ENCODE assay signal across 14 mouse cellular contexts in the genomic region with DNA sequence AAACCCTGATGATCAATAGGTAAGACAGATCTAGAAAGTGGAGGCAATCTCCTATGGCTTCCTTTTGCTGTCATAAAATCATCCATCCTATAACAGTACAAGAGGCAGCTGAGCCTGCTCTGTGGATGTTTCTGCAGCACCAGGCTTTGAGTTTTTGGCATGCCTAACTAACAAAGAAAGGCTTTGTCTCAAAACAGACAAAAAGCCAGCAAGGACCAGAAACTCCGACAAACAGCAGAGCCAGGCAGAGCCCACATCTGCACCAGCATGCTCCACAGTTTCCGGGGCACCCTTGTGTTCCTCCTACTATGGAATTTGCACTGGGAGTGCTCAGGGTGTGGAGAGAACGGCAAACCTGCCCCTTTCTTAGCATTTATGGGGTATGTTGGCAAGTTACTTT. TPM values are rescaled to one million over a fixed set of nuclear protein-coding genes. Genes with fewer than 3 reads are reported as not detected.
DNase-seq lines count a peak whose midpoint lies in the region; ATAC-seq lines count a peak whose summit lies in the region.
"Had no signal": no experiment of that assay in that cellular context is flagged by ENCODE, and none has a peak within 500 bp of the region (broad histone marks: within the 10 kb centered on the region; RNA-seq: fewer than 3 reads in every experiment).

No protein-coding gene starts in this region.

- no peak for DNase-seq in limb, embryonic 10.5 days (ENCODE audit: low spot score)
- peak; percentile 14 for DNase-seq in embryonic facial prominence, embryonic 10.5 days (ENCODE audit: low spot score)
- no peak for DNase-seq in urinary bladder, adult 18-20 months (ENCODE audit: low spot score in 2 of 2)
- DNase-seq in spleen, postnatal 10 days (ENCODE audit: low spot score in 2 of 2), result no peak
- DNase-seq: cerebellum, adult 8-10 months; kidney, postnatal 25 days; thymus, postnatal 25 days had no signal

- WGBS in limb, embryonic 12.5 days, result 44% methylated on average over 3 of the region's 3 CpGs
- WGBS in limb, embryonic 10.5 days, result 61% methylated on average over 3 of the region's 3 CpGs
- WGBS in embryonic facial prominence, embryonic 10.5 days, result 15% methylated on average over 3 of the region's 3 CpGs
- 12% methylated on average over 3 of the region's 3 CpGs for WGBS in hindbrain, embryonic 16.5 days
- 11% methylated on average over 3 of the region's 3 CpGs for WGBS in neural tube, embryonic 15.5 days
- WGBS in heart, embryonic 11.5 days (ENCODE audit: insufficient replicate concordance), result 51% methylated on average over 3 of the region's 3 CpGs

- no peak for ATAC-seq in limb, embryonic 12.5 days (ENCODE audit: insufficient number of reproducible peaks, insufficient read depth, low FRiP score, low TSS enrichment, low read depth)
- peak; percentile 54 for ATAC-seq in hindbrain, embryonic 16.5 days
- ATAC-seq in neural tube, embryonic 15.5 days (ENCODE audit: low FRiP score), result no peak; the same call in 1 of the 2 replicates
- no peak for ATAC-seq in heart, embryonic 11.5 days (replicated peaks; ENCODE audit: insufficient number of reproducible peaks, low FRiP score, low TSS enrichment)

- H3K4me3 ChIP-seq in limb, embryonic 12.5 days (replicated peaks), result no peak overlapping the region
- no peak overlapping the region for H3K4me3 ChIP-seq in limb, embryonic 10.5 days
- H3K4me3 ChIP-seq in embryonic facial prominence, embryonic 10.5 days, result no peak overlapping the region
- no peak overlapping the region for H3K4me3 ChIP-seq in hindbrain, embryonic 16.5 days (ENCODE audit: low read length)
- H3K4me3 ChIP-seq in neural tube, embryonic 15.5 days (replicated peaks), result no peak overlapping the region
- H3K4me3 ChIP-seq in heart, embryonic 11.5 days (ENCODE audit: low read depth, low read length), result no peak overlapping the region
- H3K4me3 ChIP-seq: heart, embryonic 15.5 days; limb, embryonic 15.5 days had no signal

- H3K27ac ChIP-seq in limb, embryonic 12.5 days, result 0 out of 2 replicates have a peak overlapping the region, but pooled peaks have one; percentile 56
- no peak overlapping the region; the same call in 1 of the 2 replicates for H3K27ac ChIP-seq in limb, embryonic 10.5 days
- H3K27ac ChIP-seq in embryonic facial prominence, embryonic 10.5 days (replicated peaks), result no peak overlapping the region
- no peak overlapping the region for H3K27ac ChIP-seq in hindbrain, embryonic 16.5 days (ENCODE audit: low read depth, low read length)
- H3K27ac ChIP-seq in neural tube, embryonic 15.5 days (replicated peaks), result peak overlapping the region; percentile 4; the same call in 1 of the 2 replicates
- H3K27ac ChIP-seq in heart, embryonic 11.5 days (ENCODE audit: low read depth, low read length), result no peak overlapping the region
- H3K27ac ChIP-seq: heart, embryonic 15.5 days; limb, embryonic 15.5 days had no signal

- no peak overlapping the region for H3K4me2 ChIP-seq in limb, embryonic 12.5 days
- no peak overlapping the region for H3K4me2 ChIP-seq in hindbrain, embryonic 16.5 days (ENCODE audit: low read length)
- no peak overlapping the region for H3K4me2 ChIP-seq in neural tube, embryonic 15.5 days
- no peak overlapping the region for H3K4me2 ChIP-seq in heart, embryonic 11.5 days
- H3K4me2 ChIP-seq: heart, embryonic 15.5 days; limb, embryonic 15.5 days had no signal

- H3K36me3 ChIP-seq in limb, embryonic 12.5 days, result no peaks in the 10 kb centered on the region
- 0 out of 2 replicates have a peak, but pooled peaks cover 6% of the 10 kb centered on the region for H3K36me3 ChIP-seq in limb, embryonic 10.5 days
- H3K36me3 ChIP-seq in embryonic facial prominence, embryonic 10.5 days (replicated peaks), result no peaks in the 10 kb centered on the region
- H3K36me3 ChIP-seq in hindbrain, embryonic 16.5 days (ENCODE audit: control insufficient read depth, insufficient read depth, low read length), result no peaks in the 10 kb centered on the region
- no peaks in the 10 kb centered on the region for H3K36me3 ChIP-seq in neural tube, embryonic 15.5 days
- no peaks in the 10 kb centered on the region for H3K36me3 ChIP-seq in heart, embryonic 11.5 days (ENCODE audit: control insufficient read depth, insufficient read depth, low read length)
- H3K36me3 ChIP-seq: heart, embryonic 15.5 days; limb, embryonic 15.5 days had no signal

- H3K4me1 ChIP-seq in limb, embryonic 12.5 days (replicated peaks), result peaks cover 16% of the 10 kb centered on the region
- peaks cover 5% of the 10 kb centered on the region; the same call in 1 of the 2 replicates for H3K4me1 ChIP-seq in limb, embryonic 10.5 days
- H3K4me1 ChIP-seq in embryonic facial prominence, embryonic 10.5 days, result peaks cover 28% of the 10 kb centered on the region
- H3K4me1 ChIP-seq in hindbrain, embryonic 16.5 days (ENCODE audit: control insufficient read depth, insufficient read depth, low read depth, low read length), result peaks cover 6% of the 10 kb centered on the region
- peaks cover 11% of the 10 kb centered on the region for H3K4me1 ChIP-seq in neural tube, embryonic 15.5 days
- peaks cover 13% of the 10 kb centered on the region for H3K4me1 ChIP-seq in heart, embryonic 11.5 days (ENCODE audit: control insufficient read depth, insufficient read depth, low read length)

- H3K9ac ChIP-seq in limb, embryonic 12.5 days (replicated peaks), result no peak overlapping the region
- H3K9ac ChIP-seq in hindbrain, embryonic 16.5 days (ENCODE audit: low read depth, low read length), result no peak overlapping the region
- no peak overlapping the region for H3K9ac ChIP-seq in neural tube, embryonic 15.5 days (replicated peaks)
- H3K9ac ChIP-seq in heart, embryonic 11.5 days (ENCODE audit: low read depth, low read length), result no peak overlapping the region
- H3K9ac ChIP-seq: heart, embryonic 15.5 days; limb, embryonic 15.5 days had no signal

- H3K9me3 ChIP-seq in limb, embryonic 12.5 days, result no peaks in the 10 kb centered on the region
- H3K9me3 ChIP-seq in limb, embryonic 10.5 days (replicated peaks), result no peaks in the 10 kb centered on the region
- H3K9me3 ChIP-seq in embryonic facial prominence, embryonic 10.5 days, result no peaks in the 10 kb centered on the region
- H3K9me3 ChIP-seq in hindbrain, embryonic 16.5 days (ENCODE audit: control insufficient read depth, low read length), result no peaks in the 10 kb centered on the region
- H3K9me3 ChIP-seq in neural tube, embryonic 15.5 days (replicated peaks), result no peaks in the 10 kb centered on the region
- H3K9me3 ChIP-seq in heart, embryonic 11.5 days (replicated peaks; ENCODE audit: control insufficient read depth, low read length), result no peaks in the 10 kb centered on the region
- H3K9me3 ChIP-seq: heart, embryonic 15.5 days; limb, embryonic 15.5 days had no signal

- no peaks in the 10 kb centered on the region for H3K27me3 ChIP-seq in limb, embryonic 12.5 days
- H3K27me3 ChIP-seq in limb, embryonic 10.5 days (ENCODE audit: low read depth, poor library complexity, severe bottlenecking), result no peaks in the 10 kb centered on the region
- no peaks in the 10 kb centered on the region for H3K27me3 ChIP-seq in embryonic facial prominence, embryonic 10.5 days (replicated peaks; ENCODE audit: low read depth, poor library complexity, severe bottlenecking)
- H3K27me3 ChIP-seq in hindbrain, embryonic 16.5 days (replicated peaks; ENCODE audit: control insufficient read depth, insufficient read depth, low read length), result no peaks in the 10 kb centered on the region
- H3K27me3 ChIP-seq in neural tube, embryonic 15.5 days (replicated peaks), result no peaks in the 10 kb centered on the region
- no peaks in the 10 kb centered on the region for H3K27me3 ChIP-seq in heart, embryonic 11.5 days (ENCODE audit: control insufficient read depth, insufficient read depth, low read length)
- H3K27me3 ChIP-seq: CH12.LX; heart, embryonic 15.5 days; limb, embryonic 15.5 days had no signal

RNA-seq across cellular contexts. Expression of a gene that starts 47.0 kb away (rescaled TPM):
- polyA plus RNA-seq in limb, embryonic 12.5 days (2016; fragmentation: Nextera tagmentation; extraction: Ambion mirVana), result 148 and 150 TPM in 2 replicates
- polyA plus RNA-seq in limb, embryonic 10.5 days (2016; fragmentation: Nextera tagmentation; extraction: Ambion mirVana), result 125 and 136 TPM in 2 replicates
- 124 and 125 TPM in 2 replicates for polyA plus RNA-seq in embryonic facial prominence, embryonic 10.5 days (2016; fragmentation: Nextera tagmentation; extraction: Ambion mirVana)
- 76.3 and 87.7 TPM in 2 replicates for polyA plus RNA-seq in hindbrain, embryonic 16.5 days (2015; fragmentation: Nextera tagmentation; extraction: Ambion mirVana)
- polyA plus RNA-seq in neural tube, embryonic 15.5 days (2015; fragmentation: Nextera tagmentation; extraction: Ambion mirVana), result 82.9 and 89.1 TPM in 2 replicates
- 75.8 and 93.6 TPM in 2 replicates for polyA plus RNA-seq in heart, embryonic 11.5 days (2014; fragmentation: Nextera tagmentation; extraction: Ambion mirVana)

Comparison
In these comparisons a context has a peak if more than half of its experiments do, and no peak if none do; other contexts are left out.
1. H3K27ac ChIP-seq: peak in limb, embryonic 12.5 days (single experiment) and neural tube, embryonic 15.5 days (single experiment); none in limb, embryonic 10.5 days (single experiment), embryonic facial prominence, embryonic 10.5 days (single experiment), hindbrain, embryonic 16.5 days (single experiment) and heart, embryonic 11.5 days (single experiment).